Comparison of ENCODE assay signal across 13 mouse cellular contexts in the genomic region with DNA sequence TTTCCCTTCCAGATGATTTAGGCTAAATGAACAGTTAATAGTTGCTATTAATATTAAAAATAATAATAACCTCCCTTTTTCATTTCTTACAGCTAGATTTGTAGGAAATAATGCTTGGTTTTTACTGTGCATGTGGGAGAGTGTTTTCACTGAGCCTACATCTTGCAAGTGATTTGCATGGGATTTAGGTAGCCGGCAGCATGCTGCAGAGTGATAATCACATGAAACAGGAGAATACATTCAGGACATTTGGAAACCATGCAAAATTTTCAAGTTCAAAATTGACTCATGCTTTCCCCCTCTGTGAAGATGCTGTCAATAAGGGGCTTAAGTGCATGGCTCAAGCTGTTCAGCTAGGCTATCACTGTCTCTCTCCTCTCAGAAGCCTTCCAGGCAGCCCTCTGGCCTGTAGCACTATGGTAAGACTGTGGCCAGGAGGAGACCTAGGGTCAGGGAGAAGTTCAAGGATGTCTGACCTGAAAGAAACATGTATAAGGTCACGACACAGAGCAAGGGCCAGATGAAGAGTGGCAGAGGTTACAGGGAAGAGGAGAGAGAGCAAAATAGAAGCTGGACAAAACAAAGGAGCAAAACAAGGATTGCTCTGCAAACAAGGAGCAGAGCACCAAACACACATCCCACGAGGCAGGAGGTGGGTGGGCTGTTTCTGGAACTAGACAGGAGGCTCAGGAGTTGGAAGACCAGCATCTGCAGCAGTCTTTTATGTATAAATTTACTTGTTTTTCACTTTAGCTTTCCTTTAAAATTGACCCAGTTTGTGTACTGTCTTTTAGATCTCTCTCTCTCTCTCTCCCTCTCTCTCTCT.
DNase-seq lines count a peak whose midpoint lies in the region; ATAC-seq and TF ChIP-seq lines count a peak whose summit lies in the region.
"Had no signal": no experiment of that assay in that cellular context is flagged by ENCODE, and none has a peak within 500 bp of the region (broad histone marks: within the 10 kb centered on the region; RNA-seq: fewer than 3 reads in every experiment).

No protein-coding gene starts in this region.

- H3K4me2 ChIP-seq in hindbrain, embryonic 15.5 days = no peak overlapping the region
- no peak overlapping the region for H3K4me2 ChIP-seq in midbrain, embryonic 16.5 days (ENCODE audit: low read length)
- H3K4me2 ChIP-seq in lung, postnatal 0 days (replicated peaks; ENCODE audit: low read depth, low read length) = no peak overlapping the region
- H3K4me2 ChIP-seq: embryonic facial prominence, embryonic 12.5 days; kidney, embryonic 15.5 days; lung, embryonic 14.5 days had no signal

- no peak for TF ChIP-seq CTCF in brain, embryonic 14.5 days (IDR thresholded peaks at IDR 0.05; ENCODE audit: borderline replicate concordance, extremely low read depth, insufficient read depth, insufficient read length)
- no peak for TF ChIP-seq CTCF in lung, postnatal 0 days (IDR thresholded peaks at IDR 0.05)

- TF ChIP-seq EP300 in lung, postnatal 0 days (IDR thresholded peaks at IDR 0.05) = no peak

- no peak for TF ChIP-seq POLR2A in brain, embryonic 14.5 days (IDR thresholded peaks at IDR 0.05; ENCODE audit: borderline replicate concordance, extremely low read depth, insufficient read depth, insufficient read length, poor library complexity, severe bottlenecking)

- no peak overlapping the region for H3K9ac ChIP-seq in hindbrain, embryonic 15.5 days
- H3K9ac ChIP-seq in midbrain, embryonic 16.5 days (ENCODE audit: low read depth, low read length) = 0 out of 2 replicates have a peak overlapping the region, but pooled peaks have one; percentile 32
- H3K9ac ChIP-seq in lung, postnatal 0 days (replicated peaks; ENCODE audit: low read depth) = no peak overlapping the region
- H3K9ac ChIP-seq: embryonic facial prominence, embryonic 12.5 days; kidney, embryonic 15.5 days; lung, embryonic 14.5 days had no signal

- 14% methylated on average over 3 of the region's 3 CpGs for WGBS in hindbrain, embryonic 15.5 days
- 10% methylated on average over 3 of the region's 3 CpGs for WGBS in midbrain, embryonic 16.5 days
- 43% methylated on average over 3 of the region's 3 CpGs for WGBS in lung, postnatal 0 days

- H3K4me1 ChIP-seq in hindbrain, embryonic 15.5 days (replicated peaks) = peaks cover 23% of the 10 kb centered on the region
- peaks cover 16% of the 10 kb centered on the region for H3K4me1 ChIP-seq in midbrain, embryonic 16.5 days (ENCODE audit: control insufficient read depth, insufficient read depth, low read length)
- H3K4me1 ChIP-seq in lung, postnatal 0 days (ENCODE audit: insufficient read depth, low read depth, low read length) = no peaks in the 10 kb centered on the region
- H3K4me1 ChIP-seq: embryonic facial prominence, embryonic 12.5 days; kidney, embryonic 15.5 days had no signal

- H3K36me3 ChIP-seq in hindbrain, embryonic 15.5 days = no peaks in the 10 kb centered on the region
- no peaks in the 10 kb centered on the region for H3K36me3 ChIP-seq in midbrain, embryonic 16.5 days (ENCODE audit: control insufficient read depth, insufficient read depth, low read length)
- no peaks in the 10 kb centered on the region for H3K36me3 ChIP-seq in lung, postnatal 0 days (ENCODE audit: insufficient read depth, low read length)
- H3K36me3 ChIP-seq: embryonic facial prominence, embryonic 12.5 days; kidney, embryonic 15.5 days had no signal

- H3K27ac ChIP-seq in hindbrain, embryonic 15.5 days (replicated peaks) = peak overlapping the region; percentile 71
- peak overlapping the region; percentile 72 for H3K27ac ChIP-seq in midbrain, embryonic 16.5 days (ENCODE audit: low read length)
- no peak overlapping the region for H3K27ac ChIP-seq in lung, postnatal 0 days (ENCODE audit: low read length)
- H3K27ac ChIP-seq: embryonic facial prominence, embryonic 12.5 days; kidney, embryonic 15.5 days had no signal

- peak; percentile 52 for DNase-seq in brain, embryonic 14.5 days (ENCODE audit: low read depth)
- peak; percentile 28 for DNase-seq in embryo, embryonic 11 days
- no peak for DNase-seq in kidney, adult 18-20 months
- no peak for DNase-seq in natural killer cell, adult 2 months (ENCODE audit: low spot score in 2 of 2)
- DNase-seq in cerebellum, adult 11-12 months = no peak
- DNase-seq in lung, postnatal 0 days (ENCODE audit: low spot score) = no peak
- DNase-seq: lung, embryonic 14.5 days; spleen, adult 18-20 months had no signal

- H3K27me3 ChIP-seq in hindbrain, embryonic 15.5 days = no peaks in the 10 kb centered on the region
- H3K27me3 ChIP-seq in midbrain, embryonic 16.5 days (ENCODE audit: control insufficient read depth, insufficient read depth, low read depth, low read length) = no peaks in the 10 kb centered on the region
- no peaks in the 10 kb centered on the region for H3K27me3 ChIP-seq in lung, postnatal 0 days (replicated peaks; ENCODE audit: insufficient read depth, low read length)
- H3K27me3 ChIP-seq: embryonic facial prominence, embryonic 12.5 days; kidney, embryonic 15.5 days had no signal

- no peak overlapping the region for H3K4me3 ChIP-seq in hindbrain, embryonic 15.5 days
- H3K4me3 ChIP-seq in midbrain, embryonic 16.5 days (ENCODE audit: low read depth, low read length) = no peak overlapping the region
- no peak overlapping the region for H3K4me3 ChIP-seq in lung, postnatal 0 days (ENCODE audit: low read depth, low read length)
- H3K4me3 ChIP-seq: embryonic facial prominence, embryonic 12.5 days; kidney, embryonic 15.5 days; myocyte had no signal

- peak; percentile 49; the same call in 1 of the 2 replicates for ATAC-seq in hindbrain, embryonic 15.5 days (ENCODE audit: low FRiP score, low read depth)
- ATAC-seq in midbrain, embryonic 16.5 days = peak; percentile 83
- ATAC-seq in lung, postnatal 0 days = no peak

- no peaks in the 10 kb centered on the region for H3K9me3 ChIP-seq in hindbrain, embryonic 15.5 days
- H3K9me3 ChIP-seq in midbrain, embryonic 16.5 days (replicated peaks; ENCODE audit: control insufficient read depth, low read length, poor library complexity, severe bottlenecking) = no peaks in the 10 kb centered on the region
- H3K9me3 ChIP-seq in lung, postnatal 0 days (ENCODE audit: low read length) = no peaks in the 10 kb centered on the region
- H3K9me3 ChIP-seq: embryonic facial prominence, embryonic 12.5 days; kidney, embryonic 15.5 days had no signal

Comparison
In these comparisons a context has a peak if more than half of its experiments do, and no peak if none do; other contexts are left out.
1. DNase-seq: peak in brain, embryonic 14.5 days (single experiment) and embryo, embryonic 11 days (single experiment); none in kidney, adult 18-20 months (single experiment), natural killer cell, adult 2 months (0 of 2), cerebellum, adult 11-12 months (single experiment) and lung, postnatal 0 days (single experiment).